Mouse (Mus musculus): ENCODE measurements at regions not wholly inside any gene's neighbourhood (a gene's known extent, or its start where the extent isn't known, plus 50 kb on each side); places are given as distances from the start of the nearest gene placed in this dataset.
"Not testable (repeated sequence)": the region's sequence is repeated elsewhere in the genome, so short reads cannot be mapped to it uniquely, and the experiment has no call there.

DNA sequence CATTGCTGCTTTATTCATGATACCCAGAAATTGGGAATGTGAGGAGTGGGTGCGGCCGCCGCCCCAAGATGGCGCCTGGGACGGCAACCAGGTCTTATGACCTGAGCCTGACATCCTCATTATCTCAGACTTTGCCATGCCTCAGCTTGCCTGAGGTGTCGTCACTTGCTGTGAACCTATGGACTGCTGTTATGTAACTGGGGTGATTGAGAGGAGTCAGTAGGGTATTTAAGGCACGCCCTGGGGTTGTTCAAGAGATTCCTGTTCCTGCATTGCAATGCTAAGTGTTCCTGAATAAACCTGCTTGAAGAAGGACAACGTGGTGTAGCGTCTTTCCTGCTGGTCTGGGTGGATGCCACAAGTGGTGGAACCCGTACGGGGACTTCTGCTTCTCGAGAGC lies 211.4 kb upstream of the Pou3f2 start:
- H3K9me3 ChIP-seq = no peaks in the 10 kb centered on the region
- no peak overlapping the region for H3K4me2 ChIP-seq
- no peaks in the 10 kb centered on the region for H3K27me3 ChIP-seq
- H3K9ac ChIP-seq = no peak overlapping the region
- H3K27ac ChIP-seq = no peak overlapping the region
- ATAC-seq (ENCODE audit: insufficient number of reproducible peaks, insufficient read depth, low FRiP score, low TSS enrichment, low read depth) = no peak
- H3K36me3 ChIP-seq = no peaks in the 10 kb centered on the region
- 89% methylated on average over 12 of the region's 12 CpGs for WGBS
- H3K4me1 ChIP-seq = no peaks in the 10 kb centered on the region
- H3K4me3 ChIP-seq = no peak overlapping the region

DNA sequence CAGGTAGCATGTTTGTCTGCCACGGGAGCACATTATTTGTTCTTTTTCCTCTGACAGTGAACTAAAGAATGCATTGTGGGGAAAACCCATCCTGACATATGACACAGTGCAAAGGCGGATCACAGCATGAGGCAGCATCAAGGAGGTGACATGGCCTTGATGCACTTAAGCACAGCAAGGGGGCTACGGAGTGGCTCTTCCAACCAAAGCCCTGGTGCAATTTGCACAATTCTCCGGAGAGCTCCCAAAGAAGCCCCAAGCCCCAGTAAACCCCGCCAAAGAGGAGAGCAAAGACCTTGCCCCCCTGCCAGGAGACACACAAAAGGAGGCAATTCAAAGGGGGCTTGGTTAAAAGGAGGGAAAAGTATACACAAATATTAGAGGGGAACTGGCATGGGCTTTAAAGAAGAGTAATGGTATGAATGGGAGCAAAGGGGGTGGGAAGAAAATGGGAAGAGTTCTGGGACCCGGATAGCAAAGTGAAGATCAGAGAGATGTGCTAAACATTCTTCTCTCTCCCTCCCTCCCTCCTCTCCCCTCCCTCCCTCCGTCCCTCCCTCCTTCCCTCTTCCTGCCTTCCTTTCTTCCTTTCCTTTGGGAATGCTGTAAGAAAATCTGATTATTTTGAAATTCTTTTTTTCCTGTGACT lies 179.7 kb upstream of the Pou3f2 start:
- ATAC-seq (ENCODE audit: insufficient number of reproducible peaks, insufficient read depth, low FRiP score, low TSS enrichment, low read depth) = no peak
- Histone ChIP-seq H3K36me3 (no peaks in the 10 kb centered on the region), H3K4me1 (no peaks in the 10 kb centered on the region), H3K27me3 (no peaks in the 10 kb centered on the region), H3K9ac (no peak overlapping the region), H3K27ac (no peak overlapping the region), H3K9me3 (no peaks in the 10 kb centered on the region), H3K4me3 (no peak overlapping the region), H3K4me2 (no peak overlapping the region)
- WGBS = 2% methylated on average over 7 of the region's 7 CpGs

DNA sequence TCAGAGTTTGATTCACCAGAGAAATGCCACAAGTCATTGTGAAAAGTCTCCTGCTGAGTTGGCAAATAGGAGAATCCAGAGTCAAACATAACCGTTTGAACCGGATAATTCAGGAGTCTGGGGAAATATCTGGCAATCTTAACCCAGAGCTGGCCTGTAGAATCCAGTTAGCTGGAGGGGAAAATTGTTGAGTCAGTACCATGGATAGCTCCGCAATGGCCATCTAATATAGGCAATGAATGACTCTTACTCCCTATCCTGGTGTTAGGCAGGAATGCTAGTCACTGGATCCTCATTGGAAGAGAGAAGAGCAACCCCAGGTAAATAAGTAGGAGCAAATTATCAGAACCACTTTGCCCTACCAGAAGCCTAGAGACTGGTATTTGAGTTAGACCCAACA lies 157.4 kb upstream of the Pou3f2 start:
- no peak overlapping the region for H3K27ac ChIP-seq
- 54% methylated on average over 3 of the region's 3 CpGs for WGBS
- no peak for ATAC-seq (ENCODE audit: insufficient number of reproducible peaks, insufficient read depth, low FRiP score, low TSS enrichment, low read depth)
- H3K4me2 ChIP-seq = no peak overlapping the region
- no peaks in the 10 kb centered on the region for H3K27me3 ChIP-seq
- no peak overlapping the region for H3K4me3 ChIP-seq
- H3K9ac ChIP-seq = no peak overlapping the region
- H3K4me1 ChIP-seq = no peaks in the 10 kb centered on the region
- H3K36me3 ChIP-seq = no peaks in the 10 kb centered on the region
- no peaks in the 10 kb centered on the region for H3K9me3 ChIP-seq

DNA sequence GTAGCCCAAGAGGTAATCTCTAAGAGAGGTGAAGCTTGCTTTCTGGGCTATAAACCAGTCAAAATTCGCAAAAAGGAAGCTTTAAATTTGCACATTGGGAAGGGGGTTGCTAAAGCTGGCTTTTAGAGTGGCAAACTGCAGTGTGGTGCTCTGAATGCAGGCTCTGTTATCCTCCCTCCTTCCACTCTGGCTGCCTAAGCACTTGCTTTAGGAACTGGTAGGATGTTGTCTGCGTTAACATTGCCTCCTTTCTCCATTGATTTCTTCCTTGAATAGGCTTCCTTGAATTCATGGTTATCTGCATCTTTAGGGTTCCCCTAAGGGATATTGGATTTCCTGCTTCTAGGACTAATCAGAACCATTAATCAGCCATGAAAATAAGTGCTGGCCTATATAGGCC lies 120.8 kb upstream of the Pou3f2 start:
- Histone ChIP-seq H3K27me3 (no peaks in the 10 kb centered on the region), H3K4me3 (no peak overlapping the region), H3K36me3 (no peaks in the 10 kb centered on the region), H3K4me1 (no peaks in the 10 kb centered on the region), H3K4me2 (no peak overlapping the region), H3K9me3 (no peaks in the 10 kb centered on the region), H3K9ac (no peak overlapping the region), H3K27ac (no peak overlapping the region)
- 23% methylated on average over 2 of the region's 2 CpGs for WGBS
- no peak for ATAC-seq (ENCODE audit: insufficient number of reproducible peaks, insufficient read depth, low FRiP score, low TSS enrichment, low read depth)

DNA sequence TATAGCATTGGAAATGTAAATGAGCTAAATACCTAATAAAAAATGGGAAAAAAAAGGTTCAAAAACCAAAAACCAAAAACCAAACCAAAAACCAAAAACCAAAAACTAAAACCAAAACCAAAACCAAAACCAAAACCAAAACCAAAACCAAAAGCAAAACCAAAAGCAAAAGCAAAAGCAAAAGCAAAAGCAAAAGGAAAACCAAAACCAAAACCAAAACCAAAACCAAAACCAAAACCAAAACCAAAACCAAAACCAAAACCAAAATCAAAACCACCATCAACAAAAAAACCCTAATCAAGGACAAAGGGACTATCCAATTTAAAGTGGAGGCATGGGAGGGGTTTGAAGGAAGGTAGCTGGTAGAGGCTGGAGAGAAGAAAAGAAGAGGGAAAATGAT lies 114.0 kb upstream of the Pou3f2 start:
- H3K4me1 ChIP-seq; H3K4me3 ChIP-seq; H3K9me3 ChIP-seq; H3K36me3 ChIP-seq; H3K4me2 ChIP-seq; H3K27me3 ChIP-seq; H3K9ac ChIP-seq; ATAC-seq (ENCODE audit: insufficient number of reproducible peaks, insufficient read depth, low FRiP score, low TSS enrichment, low read depth); H3K27ac ChIP-seq: not testable (repeated sequence)

DNA sequence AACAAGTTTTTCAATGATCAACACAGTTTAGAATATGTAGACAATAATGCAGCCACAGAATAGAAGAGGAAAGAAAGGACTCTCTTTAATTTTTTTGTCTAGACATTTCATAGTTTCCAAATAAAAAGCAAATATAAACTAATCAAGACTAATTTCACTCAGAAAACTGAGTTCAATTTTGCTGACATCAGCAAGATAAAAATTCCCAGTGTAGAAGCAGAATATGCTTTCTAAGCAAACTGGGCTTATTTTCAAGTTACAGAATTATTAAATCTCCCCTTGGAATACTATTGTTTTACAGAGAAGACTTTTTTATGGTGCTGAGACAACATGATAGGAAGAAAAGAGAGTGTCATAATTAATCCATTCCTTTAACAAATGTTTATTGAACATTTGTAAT lies 99.0 kb upstream of the Pou3f2 start:
- Histone ChIP-seq H3K4me3 (no peak overlapping the region), H3K27ac (no peak overlapping the region), H3K36me3 (no peaks in the 10 kb centered on the region), H3K4me1 (no peaks in the 10 kb centered on the region), H3K9me3 (no peaks in the 10 kb centered on the region), H3K4me2 (no peak overlapping the region), H3K9ac (no peak overlapping the region), H3K27me3 (no peaks in the 10 kb centered on the region)
- no peak for ATAC-seq (ENCODE audit: insufficient number of reproducible peaks, insufficient read depth, low FRiP score, low TSS enrichment, low read depth)

DNA sequence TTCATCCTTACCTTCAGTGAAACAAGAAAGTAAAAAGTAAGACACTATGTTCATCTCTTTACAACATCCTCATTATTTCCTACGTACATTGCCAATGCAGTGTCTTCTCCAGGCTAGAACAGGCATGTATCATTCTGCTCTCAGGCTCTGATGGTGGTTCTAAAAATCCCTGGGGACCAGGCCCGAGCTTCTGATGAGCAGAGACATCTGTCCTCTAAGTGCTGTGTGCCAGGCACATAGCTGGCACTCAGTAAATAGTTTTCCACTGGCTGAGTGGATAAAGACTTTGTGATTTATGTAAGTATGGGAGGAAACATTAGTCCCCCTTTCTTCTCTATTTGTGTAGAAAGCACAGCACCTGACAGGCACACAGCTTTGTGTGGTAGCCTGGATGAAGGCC lies 77.8 kb upstream of the Pou3f2 start:
- Histone ChIP-seq H3K27ac (no peak overlapping the region), H3K4me2 (no peak overlapping the region), H3K4me1 (peaks cover 10% of the 10 kb centered on the region; the same call in 1 of the 2 replicates), H3K4me3 (no peak overlapping the region), H3K36me3 (no peaks in the 10 kb centered on the region), H3K9ac (no peak overlapping the region), H3K27me3 (no peaks in the 10 kb centered on the region), H3K9me3 (no peaks in the 10 kb centered on the region)
- 67% methylated on average over 2 of the region's 2 CpGs for WGBS
- ATAC-seq (ENCODE audit: insufficient number of reproducible peaks, insufficient read depth, low FRiP score, low TSS enrichment, low read depth) = no peak

DNA sequence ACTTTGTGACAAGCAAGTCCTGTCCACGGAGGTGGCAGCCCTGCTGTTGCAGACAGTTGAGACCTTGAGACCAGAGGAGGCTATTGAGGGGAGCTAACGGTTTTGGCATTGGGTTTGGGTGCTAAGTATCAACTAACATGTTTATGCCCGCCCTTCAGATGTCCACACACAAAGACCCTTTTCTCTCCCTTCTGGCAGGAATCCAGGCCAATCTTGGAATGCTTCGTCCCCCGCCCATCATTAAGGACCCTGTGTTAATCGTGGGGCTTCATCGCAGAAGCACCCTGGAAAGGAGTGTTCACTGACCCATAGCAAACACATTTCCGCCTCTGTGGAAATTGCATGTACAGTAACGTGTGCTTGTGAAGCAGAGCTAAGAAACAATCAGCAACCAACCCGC lies 76.4 kb upstream of the Pou3f2 start:
- Histone ChIP-seq H3K9me3 (no peaks in the 10 kb centered on the region), H3K27ac (no peak overlapping the region), H3K4me2 (no peak overlapping the region), H3K4me1 (peaks cover 10% of the 10 kb centered on the region; the same call in 1 of the 2 replicates), H3K27me3 (no peaks in the 10 kb centered on the region), H3K36me3 (no peaks in the 10 kb centered on the region), H3K9ac (no peak overlapping the region), H3K4me3 (no peak overlapping the region)
- WGBS = 45% methylated on average over 10 of the region's 10 CpGs
- peak; percentile 56; the same call in 1 of the 2 replicates for ATAC-seq (ENCODE audit: insufficient number of reproducible peaks, insufficient read depth, low FRiP score, low TSS enrichment, low read depth)

All from embryonic facial prominence, embryonic 13.5 days (tissue).